Mouse (Mus musculus) intestine, embryonic 14.5 days (tissue): ENCODE data around the gene Per2. TPM values are rescaled to one million over a fixed set of nuclear protein-coding genes. Genes with fewer than 3 reads are reported as not detected.

ENCODE experiments used
- ATAC-seq: fragments of 200-750 bp; cut with Nextera tagmentation; replicated peaks from 2 replicates; pipeline ENCODE4 v1.8.0; 2017; ENCODE audit warnings: low read depth, moderate number of reproducible peaks, moderate TSS enrichment, moderate library complexity; ENCODE audit not compliant: low FRiP score, low TSS enrichment
- DNase-seq: peaks from one replicate; pipeline ENCODE4 v3.0.0-alpha.2; 2018; ENCODE audit warnings: low spot score
- H3K27ac ChIP-seq: fragments of 300-500 bp; sonication (generic); 2 replicates; pipeline ENCODE4 v1.5.1; 2014; ENCODE audit warnings: low read depth, mild to moderate bottlenecking, control low read depth
- H3K27me3 ChIP-seq: fragments of 300-500 bp; sonication (generic); replicated peaks from 2 replicates; pipeline ENCODE4 v1.6.1; 2014; ENCODE audit warnings: low read length, control low read depth; ENCODE audit not compliant: control insufficient read depth, insufficient read depth
- H3K36me3 ChIP-seq: fragments of 300-500 bp; sonication (generic); 2 replicates; pipeline ENCODE4 v1.6.1; 2014; ENCODE audit warnings: low read length, control low read depth; ENCODE audit not compliant: control insufficient read depth, insufficient read depth
- H3K4me1 ChIP-seq: fragments of 300-500 bp; sonication (generic); replicated peaks from 2 replicates; pipeline ENCODE4 v1.6.1; 2014; ENCODE audit warnings: low read length, control low read depth, mixed read lengths; ENCODE audit not compliant: control insufficient read depth, insufficient read depth
- H3K4me2 ChIP-seq: fragments of 300-500 bp; sonication (generic); 2 replicates; pipeline ENCODE4 v1.6.1; 2014; ENCODE audit warnings: low read length
- H3K4me3 ChIP-seq: fragments of 300-500 bp; sonication (generic); 2 replicates; pipeline ENCODE4 v1.5.1; 2014; ENCODE audit warnings: low read depth, low read length, control low read depth, mixed read lengths
- H3K9ac ChIP-seq: fragments of 300-500 bp; sonication (generic); 2 replicates; pipeline ENCODE4 v1.6.1; 2014; ENCODE audit warnings: mild to moderate bottlenecking, low read length
- H3K9me3 ChIP-seq: fragments of 300-500 bp; sonication (generic); 2 replicates; pipeline ENCODE4 v1.6.1; 2016; ENCODE audit warnings: low read length, control low read depth; ENCODE audit not compliant: control insufficient read depth
- WGBS: fragments of 180-500 bp; shearing (Covaris S2); extraction: QIAGEN DNeasy Blood & Tissue Kit; methylation state at CpG from one replicate; pipeline ENCODE4 v1.1.7; 2014; 5-methylcytosine and 5-hydroxymethylcytosine counted together
- polyA plus RNA-seq: library from polyadenylated mRNA; unstranded; fragments of >200 nt; fragmentation: Nextera tagmentation; extraction: Ambion mirVana; gene quantifications from 2 replicates; pipeline ENCODE4 v1.2.1, GENCODE M21; 2014

Gene Per2
- polyA plus RNA-seq, 1 experiment from 2014 or later = 6.7 TPM

- 86% methylated on average over 13 of the region's 13 CpGs for WGBS
- peaks cover 14% of the 10 kb centered on the region for H3K4me1 ChIP-seq
- DNase-seq (no peak), ATAC-seq (no peak)
- no peak overlapping the region for H3K4me3 ChIP-seq
- H3K9ac ChIP-seq = no peak overlapping the region
- peaks cover 44% of the 10 kb centered on the region for H3K36me3 ChIP-seq
- no peaks in the 10 kb centered on the region for H3K27me3 ChIP-seq
- H3K9me3 ChIP-seq = no peaks in the 10 kb centered on the region
- no peak overlapping the region for H3K4me2 ChIP-seq
- peak overlapping the region; percentile 72 for H3K27ac ChIP-seq
Measured at GRCm38 (mm10) chr1:91435606-91436130, 23.5 kb downstream of the Per2 start.

DNA sequence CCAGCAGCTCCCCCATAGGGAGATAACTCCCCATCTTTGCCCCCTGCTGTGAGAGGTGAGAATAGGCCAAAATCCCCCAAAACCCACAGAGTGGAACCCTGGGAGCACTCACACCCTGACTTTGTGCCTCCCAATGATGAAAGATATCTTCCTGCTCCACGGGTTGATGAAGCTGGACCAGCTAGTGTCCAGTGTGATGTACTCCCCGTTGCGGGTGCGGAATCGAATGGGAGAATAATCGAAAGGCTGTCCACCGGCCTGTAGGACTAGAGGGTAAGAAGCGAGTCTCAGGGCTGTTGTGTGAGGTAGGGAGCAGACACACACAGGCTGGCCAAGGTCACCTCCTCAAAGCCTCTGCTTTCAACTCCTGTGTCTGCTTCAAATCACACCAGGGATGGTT lies 24.2 kb downstream of the Per2 start:
- H3K9ac ChIP-seq = no peak overlapping the region
- peaks cover 14% of the 10 kb centered on the region for H3K4me1 ChIP-seq
- DNase-seq = no peak
- WGBS = 94% methylated on average over 8 of the region's 8 CpGs
- peaks cover 45% of the 10 kb centered on the region for H3K36me3 ChIP-seq
- no peak overlapping the region for H3K4me3 ChIP-seq
- no peaks in the 10 kb centered on the region for H3K9me3 ChIP-seq
- ATAC-seq = no peak
- H3K27ac ChIP-seq = no peak overlapping the region
- no peak overlapping the region for H3K4me2 ChIP-seq
- no peaks in the 10 kb centered on the region for H3K27me3 ChIP-seq

DNA sequence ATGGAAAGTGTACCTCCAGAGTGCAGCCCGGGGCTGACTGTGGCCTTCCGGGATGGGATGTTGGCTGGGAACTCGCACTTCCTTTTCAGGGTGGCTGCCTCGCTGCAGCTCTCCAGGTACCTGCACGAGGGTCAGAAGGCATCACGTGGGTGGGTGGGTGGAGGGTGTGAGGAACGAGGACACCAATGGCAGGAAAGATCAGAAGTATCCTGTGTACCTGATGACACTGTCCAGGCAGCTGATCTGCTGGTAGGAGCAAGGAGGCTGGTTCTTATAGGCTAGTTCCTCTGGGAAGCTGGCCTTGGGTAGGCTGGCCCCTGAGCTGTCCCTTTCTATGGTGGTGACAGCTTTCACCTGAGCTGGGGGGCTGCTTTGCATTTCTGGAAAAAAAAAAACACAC lies 28.4 kb downstream of the Per2 start:
- peaks cover 3% of the 10 kb centered on the region for H3K4me1 ChIP-seq
- no peak for DNase-seq
- H3K9ac ChIP-seq = no peak overlapping the region
- no peak overlapping the region for H3K4me2 ChIP-seq
- WGBS = 75% methylated on average over 7 of the region's 7 CpGs
- H3K36me3 ChIP-seq = peaks cover 41% of the 10 kb centered on the region
- H3K4me3 ChIP-seq = no peak overlapping the region
- H3K27me3 ChIP-seq = no peaks in the 10 kb centered on the region
- H3K9me3 ChIP-seq = no peaks in the 10 kb centered on the region
- H3K27ac ChIP-seq = no peak overlapping the region
- ATAC-seq = no peak

- Histone ChIP-seq H3K27me3 (no peaks in the 10 kb centered on the region), H3K4me3 (no peak overlapping the region), H3K27ac (no peak overlapping the region), H3K9ac (no peak overlapping the region), H3K4me2 (no peak overlapping the region), H3K36me3 (peaks cover 39% of the 10 kb centered on the region), H3K9me3 (no peaks in the 10 kb centered on the region), H3K4me1 (no peaks in the 10 kb centered on the region)
- DNase-seq = no peak
- 92% methylated on average over 10 of the region's 10 CpGs for WGBS
- ATAC-seq = no peak
Measured at GRCm38 (mm10) chr1:91429212-91429611, 29.9 kb downstream of the Per2 start.

DNA sequence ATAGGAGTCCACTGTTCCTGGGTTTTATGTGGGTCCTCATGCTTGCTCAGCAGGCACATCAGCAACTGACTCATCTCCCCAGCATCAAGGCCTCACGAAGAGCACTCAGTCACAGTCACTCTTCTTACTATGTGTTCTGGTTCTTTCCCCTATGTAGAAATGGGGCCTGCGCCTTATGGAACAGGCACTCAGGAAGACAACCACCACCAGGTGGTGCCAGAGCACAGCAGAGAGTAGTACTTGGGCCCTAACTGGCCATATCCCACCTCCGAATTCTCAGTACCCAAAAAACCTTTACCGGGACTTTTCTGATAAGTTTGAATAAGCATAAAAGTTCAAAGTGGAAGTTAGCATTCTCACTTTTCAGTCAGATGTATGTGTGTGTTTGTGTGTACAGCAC lies 30.5 kb downstream of the Per2 start:
- no peaks in the 10 kb centered on the region for H3K27me3 ChIP-seq
- ATAC-seq = peak; percentile 73; the same call in 1 of the 2 replicates
- H3K9me3 ChIP-seq = no peaks in the 10 kb centered on the region
- no peak overlapping the region for H3K4me2 ChIP-seq
- no peak overlapping the region for H3K4me3 ChIP-seq
- no peak overlapping the region for H3K9ac ChIP-seq
- H3K27ac ChIP-seq = no peak overlapping the region
- 29% methylated on average over 4 of the region's 4 CpGs for whole genome bisulfite sequencing
- H3K4me1 ChIP-seq = no peaks in the 10 kb centered on the region
- peaks cover 44% of the 10 kb centered on the region for H3K36me3 ChIP-seq
- peak; percentile 89 for DNase-seq

DNA sequence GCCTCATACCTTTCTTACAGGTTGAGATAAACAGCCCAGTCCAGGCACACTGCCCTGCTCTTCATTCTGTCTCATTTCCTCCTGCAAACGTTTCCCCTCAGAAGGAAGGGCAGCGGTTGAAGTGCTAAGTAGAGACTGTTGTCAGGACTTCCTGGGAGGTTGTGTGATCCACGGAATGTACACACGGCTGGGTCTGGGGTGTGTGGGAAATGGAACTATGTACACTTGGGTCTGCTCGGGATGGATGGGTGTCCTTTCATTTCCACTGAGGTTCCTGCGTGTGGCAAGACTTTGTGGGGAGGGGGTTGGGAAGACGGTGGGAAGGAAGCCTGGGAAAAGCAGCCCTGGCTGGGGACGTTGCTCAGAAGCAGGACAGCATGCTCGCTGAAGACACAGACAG lies 32.7 kb downstream of the Per2 start:
- no peak overlapping the region for H3K4me3 ChIP-seq
- H3K9me3 ChIP-seq = no peaks in the 10 kb centered on the region
- no peak overlapping the region for H3K27ac ChIP-seq
- 78% methylated on average over 9 of the region's 9 CpGs for WGBS
- H3K27me3 ChIP-seq = no peaks in the 10 kb centered on the region
- no peak for DNase-seq
- H3K36me3 ChIP-seq = peaks cover 36% of the 10 kb centered on the region
- H3K4me2 ChIP-seq = no peak overlapping the region
- H3K9ac ChIP-seq = no peak overlapping the region
- no peak for ATAC-seq
- no peaks in the 10 kb centered on the region for H3K4me1 ChIP-seq

DNA sequence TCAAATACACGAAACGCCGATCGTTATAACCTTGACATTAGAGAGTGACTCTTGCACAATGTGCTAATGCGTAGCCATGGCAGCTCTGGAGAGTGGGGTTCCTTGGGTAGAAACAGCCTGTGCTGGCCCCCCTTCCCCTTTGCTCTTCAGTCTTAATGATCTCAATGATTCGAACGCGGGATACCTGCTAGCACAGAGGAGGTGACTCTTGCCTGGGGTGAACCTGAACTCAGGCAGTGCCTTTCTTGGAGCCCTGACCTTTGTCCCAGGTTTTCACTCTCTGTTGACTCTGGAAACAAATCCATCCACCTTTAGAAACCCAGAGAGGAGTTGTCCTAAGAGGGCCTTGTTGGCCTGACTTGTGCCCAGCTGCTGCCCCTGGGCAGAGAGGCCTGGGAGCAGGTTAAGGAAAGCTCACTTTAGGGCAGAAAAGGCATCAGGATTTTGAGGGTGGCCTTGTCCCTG lies 38.5 kb downstream of the Per2 start:
- Histone ChIP-seq H3K36me3 (peaks cover 20% of the 10 kb centered on the region), H3K4me1 (no peaks in the 10 kb centered on the region)
- 88% methylated on average over 8 of the region's 8 CpGs for WGBS

GRCm38 (mm10) chr1:91419862-91420600 lies 39.1 kb downstream of the Per2 start:
- ATAC-seq = no peak
- no peak overlapping the region for H3K27ac ChIP-seq
- no peaks in the 10 kb centered on the region for H3K27me3 ChIP-seq

More for the DNA sequence above, 38.5 kb downstream of the Per2 start:
- Histone ChIP-seq H3K9ac (no peak overlapping the region), H3K27ac (no peak overlapping the region), H3K9me3 (no peaks in the 10 kb centered on the region), H3K27me3 (no peaks in the 10 kb centered on the region), H3K4me3 (no peak overlapping the region), H3K4me2 (no peak overlapping the region)
- DNase-seq (no peak), ATAC-seq (no peak)

GRCm38 (mm10) chr1:91417991-91418390 lies 41.1 kb downstream of the Per2 start:
- H3K4me2 ChIP-seq = no peak overlapping the region
- no peaks in the 10 kb centered on the region for H3K27me3 ChIP-seq
- ATAC-seq = no peak
- H3K9ac ChIP-seq = no peak overlapping the region
- 55% methylated on average over 1 of the region's 1 CpGs for WGBS
- peaks cover 13% of the 10 kb centered on the region for H3K4me1 ChIP-seq
- H3K9me3 ChIP-seq = no peaks in the 10 kb centered on the region
- peaks cover 11% of the 10 kb centered on the region for H3K36me3 ChIP-seq
- no peak overlapping the region for H3K27ac ChIP-seq
- no peak overlapping the region for H3K4me3 ChIP-seq
- no peak for DNase-seq

More at GRCm38 (mm10) chr1:91419862-91420600, 39.1 kb downstream of the Per2 start:
- DNase-seq = no peak
- whole genome bisulfite sequencing = 64% methylated on average over 10 of the region's 10 CpGs
- Histone ChIP-seq H3K4me3 (no peak overlapping the region), H3K36me3 (peaks cover 20% of the 10 kb centered on the region), H3K9me3 (no peaks in the 10 kb centered on the region), H3K9ac (no peak overlapping the region), H3K4me1 (no peaks in the 10 kb centered on the region; the same call in 1 of the 2 replicates), H3K4me2 (no peak overlapping the region)
